Mouse (Mus musculus) lung, adult 2 months (tissue): ENCODE data around the gene Defa26. TPM values are rescaled to one million over a fixed set of nuclear protein-coding genes. Genes with fewer than 3 reads are reported as not detected.
"Not testable (repeated sequence)": the region's sequence is repeated elsewhere in the genome, so short reads cannot be mapped to it uniquely, and the experiment has no call there.

Source experiments
- DNase-seq: peaks from one replicate; pipeline ENCODE4 v3.0.0; 2022
- H3K4me1 ChIP-seq: fragments of 200-500 bp; 2 replicates; pipeline ENCODE4 v1.6.1; 2011; ENCODE audit warnings: low read length; ENCODE audit not compliant: control insufficient read depth, insufficient read depth
- H3K4me3 ChIP-seq: fragments of 200-500 bp; replicated peaks from 2 replicates; pipeline ENCODE3; 2011; ENCODE audit warnings: low read depth, mild to moderate bottlenecking, control low read depth, low read length; ENCODE audit errors: extremely low read depth
- WGBS: fragments of 180-500 bp; shearing (Covaris S2); methylation state at CpG from one replicate; pipeline ENCODE4 v1.1.7; 2018; 5-methylcytosine and 5-hydroxymethylcytosine counted together
- polyA plus RNA-seq: library from polyadenylated mRNA; depleted of rRNA; stranded (reverse); fragments of >200 nt; gene quantifications from 2 replicates; pipeline ENCODE4 v1.2.3, GENCODE M21; 2012; rRNA removed

Gene Defa26
- not detected in 2 replicates for polyA plus RNA-seq

- H3K4me3 ChIP-seq, DNase-seq, H3K4me1 ChIP-seq: not testable (repeated sequence)
- WGBS, result 100% methylated on average over 1 of the region's 1 CpGs
Measured at GRCm38 (mm10) chr8:21617883-21618282, at the start of gene Defa26. Defa26 (plus strand) TSS chr8:21618183.

- H3K4me3 ChIP-seq, DNase-seq, H3K4me1 ChIP-seq: not testable (repeated sequence)
- WGBS, result no CpG with 5 or more reads among the region's 1 CpGs
Measured at GRCm38 (mm10) chr8:21582706-21583105, 35.3 kb upstream of the Defa26 start, which contains the start of gene Defa28. Defa28 (plus strand) TSS chr8:21583006.

- WGBS, result no CpG with 5 or more reads among the region's 1 CpGs
- not testable (repeated sequence) for DNase-seq, H3K4me3 ChIP-seq, H3K4me1 ChIP-seq
Measured at GRCm38 (mm10) chr8:21594408-21594807, 23.6 kb upstream of the Defa26 start, which contains the start of gene Gm7861. Gm7861 (minus strand) TSS chr8:21594508.

GRCm38 (mm10) chr8:21655480-21655879 is 37.5 kb downstream of the Defa26 start, which contains the start of gene Defa17:
Defa17 (plus strand) TSS chr8:21655780.
- H3K4me1 ChIP-seq, H3K4me3 ChIP-seq, DNase-seq: not testable (repeated sequence)
- WGBS, result 40% methylated on average over 1 of the region's 2 CpGs

GRCm38 (mm10) chr8:21665497-21665896 is 47.5 kb downstream of the Defa26 start, which contains the start of gene Defa34:
Defa34 (plus strand) TSS chr8:21665797.
- WGBS, result 82% methylated on average over 1 of the region's 1 CpGs
- not testable (repeated sequence) for H3K4me1 ChIP-seq, DNase-seq, H3K4me3 ChIP-seq

Other genes starting within 250 kb of the Defa26 start
- gene Defa2, start 239.7 kb upstream of the Defa26 start, polyA plus RNA-seq, result 0.58 TPM in 1 of 2 replicates, not detected in the other
- gene Defa33, start 226.4 kb upstream of the Defa26 start, polyA plus RNA-seq, result not detected in 2 replicates
- not detected in 2 replicates for gene Defa36, start 190.8 kb upstream of the Defa26 start, polyA plus RNA-seq
- gene Gm7849, start 161.6 kb upstream of the Defa26 start, polyA plus RNA-seq, result not detected in 2 replicates
- not detected in 2 replicates for gene Defa20, start 108.9 kb upstream of the Defa26 start, polyA plus RNA-seq
- not detected in 2 replicates for gene Defa32, start 89.2 kb upstream of the Defa26 start, polyA plus RNA-seq
- not detected in 2 replicates for gene Defa37, start 52.8 kb upstream of the Defa26 start, polyA plus RNA-seq
- not detected in 2 replicates for gene Defa28, start 35.2 kb upstream of the Defa26 start, polyA plus RNA-seq
- gene Gm7861, start 23.7 kb upstream of the Defa26 start, polyA plus RNA-seq, result not detected in 2 replicates
- gene Defa17, start 37.6 kb downstream of the Defa26 start, polyA plus RNA-seq, result not detected in 2 replicates
- not detected in 2 replicates for gene Defa34, start 47.6 kb downstream of the Defa26 start, polyA plus RNA-seq
- gene AY761184, start 85.5 kb downstream of the Defa26 start, polyA plus RNA-seq, result not detected in 2 replicates
- 0.45 TPM in 1 of 2 replicates, not detected in the other for gene Defa24, start 116.3 kb downstream of the Defa26 start, polyA plus RNA-seq
- gene Defb50, start 205.4 kb downstream of the Defa26 start, polyA plus RNA-seq, result not detected in 2 replicates
- gene Defb2, start 221.7 kb downstream of the Defa26 start, polyA plus RNA-seq, result not detected in 2 replicates
- not detected in 2 replicates for gene Defb10, start 240.7 kb downstream of the Defa26 start, polyA plus RNA-seq